Mouse (Mus musculus) hindbrain, embryonic 10.5 days (tissue): ENCODE results near the gene Cdc42bpg. TPM values are rescaled to one million over a fixed set of nuclear protein-coding genes. Genes with fewer than 3 reads are reported as not detected.
A peak's percentile ranks its signal among the peaks of the same experiment; 100 is the strongest.

Experiments
- DNase-seq: peaks from one replicate; pipeline ENCODE4 v3.0.0-alpha.2; 2017; ENCODE audit warnings: low spot score
- H3K27ac ChIP-seq: fragments of 300-500 bp; sonication (generic); 2 replicates; pipeline ENCODE4 v1.5.1; 2016; ENCODE audit warnings: mild to moderate bottlenecking, moderate library complexity
- H3K27me3 ChIP-seq: fragments of 300-500 bp; sonication (generic); 2 replicates; pipeline ENCODE4 v1.6.1; 2016; ENCODE audit warnings: mild to moderate bottlenecking; ENCODE audit not compliant: poor library complexity, insufficient read depth, severe bottlenecking
- H3K36me3 ChIP-seq: fragments of 300-500 bp; sonication (generic); 2 replicates; pipeline ENCODE4 v1.6.1; 2016; ENCODE audit warnings: mild to moderate bottlenecking, moderate library complexity
- H3K4me1 ChIP-seq: fragments of 300-500 bp; sonication (generic); replicated peaks from 2 replicates; pipeline ENCODE4 v1.6.1; 2016; ENCODE audit warnings: mild to moderate bottlenecking
- H3K4me3 ChIP-seq: fragments of 300-500 bp; sonication (generic); 2 replicates; pipeline ENCODE4 v1.5.1; 2016; ENCODE audit warnings: mild to moderate bottlenecking, moderate library complexity
- H3K9me3 ChIP-seq: fragments of 300-500 bp; sonication (generic); 2 replicates; pipeline ENCODE4 v1.6.1; 2016; ENCODE audit warnings: mild to moderate bottlenecking, moderate library complexity
- WGBS: fragments of 180-500 bp; shearing (Covaris S2); methylation state at CpG from one replicate; pipeline ENCODE4 v1.1.7; 2016; 5-methylcytosine and 5-hydroxymethylcytosine counted together
- microRNA counts: library from miRNA; unstranded; fragments of <30 nt; microRNA quantifications from one replicate; lab custom pipeline; 2017
- polyA plus RNA-seq: library from polyadenylated mRNA; unstranded; fragments of >200 nt; fragmentation: Nextera tagmentation; extraction: Ambion mirVana; gene quantifications from 2 replicates; pipeline ENCODE4 v1.2.1, GENCODE M21; 2016

Gene Cdc42bpg
- polyA plus RNA-seq, 1 experiment from 2014 or later, result 0.37 TPM

DNA sequence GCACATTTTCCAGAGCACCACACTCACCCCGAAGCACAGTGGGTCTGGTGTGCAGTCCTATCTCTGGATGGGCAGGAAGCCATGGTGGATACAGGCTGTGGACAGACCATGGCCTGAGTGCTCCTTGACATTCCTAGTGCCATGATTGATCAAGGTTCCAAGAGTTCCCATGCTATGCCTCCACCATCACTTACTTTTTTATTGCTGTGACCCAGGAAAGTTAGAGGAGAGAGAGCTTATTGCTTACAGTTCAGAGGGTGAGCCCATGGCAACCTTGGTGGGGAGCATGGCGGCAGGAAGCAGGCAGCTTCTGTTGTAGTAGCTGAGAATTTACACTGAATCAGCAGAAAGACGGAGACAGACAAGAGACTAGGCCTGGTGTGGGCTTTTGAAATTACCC is 55.0 kb downstream of the Cdc42bpg start:
- Histone ChIP-seq H3K27ac (no peak overlapping the region), H3K36me3 (peaks cover 24% of the 10 kb centered on the region), H3K27me3 (no peaks in the 10 kb centered on the region), H3K9me3 (no peaks in the 10 kb centered on the region), H3K4me1 (peaks cover 23% of the 10 kb centered on the region), H3K4me3 (no peak overlapping the region)
- no peak for DNase-seq
- WGBS, result 91% methylated on average over 3 of the region's 3 CpGs

DNA sequence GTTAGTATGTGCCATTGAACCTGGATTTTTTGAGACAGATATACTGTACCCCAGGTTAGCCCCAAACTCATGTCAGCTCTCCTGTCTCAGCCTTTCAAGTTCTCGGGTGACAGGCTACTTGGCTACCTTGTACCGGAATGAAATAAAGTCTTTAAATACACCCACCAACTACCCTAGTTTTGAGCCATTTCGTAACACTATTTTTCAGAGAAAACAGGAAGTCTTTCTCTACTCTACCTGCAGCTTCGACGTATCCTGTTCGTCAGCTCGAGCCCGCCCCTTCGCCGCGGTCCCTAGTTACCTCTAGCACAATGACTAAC is 56.8 kb downstream of the Cdc42bpg start:
- no peak for DNase-seq
- H3K27me3 ChIP-seq, result no peaks in the 10 kb centered on the region
- H3K36me3 ChIP-seq, result peaks cover 42% of the 10 kb centered on the region
- H3K4me1 ChIP-seq, result peaks cover 34% of the 10 kb centered on the region
- peak overlapping the region; percentile 100 for H3K27ac ChIP-seq
- WGBS, result 3% methylated on average over 11 of the region's 11 CpGs
- H3K9me3 ChIP-seq, result no peaks in the 10 kb centered on the region
- peak overlapping the region; percentile 99 for H3K4me3 ChIP-seq

DNA sequence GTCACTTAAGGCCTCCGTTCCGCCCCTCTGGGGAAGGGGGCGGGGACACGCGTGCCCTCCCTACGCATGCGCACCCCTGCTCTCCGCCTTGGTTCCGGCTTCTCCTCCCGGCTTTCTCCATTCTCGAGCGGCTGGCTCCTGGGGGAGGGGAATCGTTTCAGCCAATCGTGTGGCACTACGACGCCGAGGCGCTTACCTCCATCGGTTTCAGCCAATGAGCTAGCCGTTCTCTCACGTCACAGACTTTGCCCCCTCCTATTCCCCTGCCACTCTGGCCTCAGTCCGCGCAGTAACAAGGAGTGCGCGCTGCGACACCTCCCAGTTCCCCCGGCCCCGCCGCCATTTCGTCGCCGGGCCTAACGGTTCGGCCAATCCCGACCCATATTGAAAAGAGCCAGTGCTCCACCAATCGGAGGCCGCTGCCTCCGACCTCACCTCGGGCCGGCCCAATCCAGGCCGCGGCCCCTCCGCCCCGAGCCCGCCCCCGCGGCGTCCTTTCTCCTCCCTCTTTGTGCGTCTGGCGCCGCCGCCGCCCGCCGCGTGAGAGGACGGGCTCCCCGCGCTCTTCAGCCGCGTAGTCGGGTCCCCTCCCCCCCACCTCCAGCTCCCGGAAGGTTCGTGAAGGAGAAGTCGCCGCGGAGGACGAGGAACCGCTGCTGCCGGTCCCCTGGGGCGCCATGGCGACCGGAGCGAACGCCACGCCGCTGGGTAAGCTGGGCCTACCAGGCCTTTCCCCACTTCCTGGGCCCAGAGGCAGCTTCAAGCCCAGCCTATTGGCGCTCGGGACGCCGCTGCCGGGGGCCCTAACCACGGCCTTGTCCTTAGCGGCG is 57.4 kb downstream of the Cdc42bpg start, which contains the start of gene Sf1:
Sf1 (plus strand) TSS at position 280 of the 830 bp plus-strand sequence.
- Histone ChIP-seq H3K27me3 (no peaks in the 10 kb centered on the region), H3K9me3 (no peaks in the 10 kb centered on the region), H3K4me3 (peak within 1 kb of the TSS; percentile 99), H3K27ac (peak within 1 kb of the TSS; percentile 100), H3K4me1 (peaks cover 34% of the 10 kb centered on the region), H3K36me3 (peaks cover 45% of the 10 kb centered on the region)
- DNase-seq, result peak; percentile 100
- under 1% methylated on average over 85 of the region's 85 CpGs for WGBS

DNA sequence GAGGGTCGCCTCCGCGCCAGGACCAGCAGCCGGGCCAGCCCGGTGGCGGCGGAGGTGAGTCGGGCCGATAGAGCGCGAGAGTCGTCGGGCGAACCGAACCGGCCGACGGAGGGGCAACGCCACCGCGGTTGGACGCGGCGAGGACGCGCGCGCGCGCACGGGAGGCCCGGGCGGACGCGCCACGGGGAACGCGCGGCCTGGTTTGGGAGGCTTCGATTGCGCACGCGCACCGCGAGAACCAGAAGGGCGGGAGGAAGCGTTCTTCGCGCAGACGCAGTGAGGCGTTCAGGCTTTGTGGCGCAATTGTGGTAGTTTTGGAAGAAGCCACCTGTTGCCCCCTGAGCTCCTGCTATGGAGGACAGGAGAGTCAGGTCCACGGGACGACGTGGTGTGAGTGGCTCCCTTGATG is 58.1 kb downstream of the Cdc42bpg start:
- WGBS, result under 1% methylated on average over 55 of the region's 55 CpGs
- Histone ChIP-seq H3K4me1 (peaks cover 34% of the 10 kb centered on the region), H3K27me3 (no peaks in the 10 kb centered on the region), H3K9me3 (no peaks in the 10 kb centered on the region), H3K4me3 (peak overlapping the region; percentile 99), H3K27ac (peak overlapping the region; percentile 100), H3K36me3 (peaks cover 49% of the 10 kb centered on the region)
- peak; percentile 88 for DNase-seq

DNA sequence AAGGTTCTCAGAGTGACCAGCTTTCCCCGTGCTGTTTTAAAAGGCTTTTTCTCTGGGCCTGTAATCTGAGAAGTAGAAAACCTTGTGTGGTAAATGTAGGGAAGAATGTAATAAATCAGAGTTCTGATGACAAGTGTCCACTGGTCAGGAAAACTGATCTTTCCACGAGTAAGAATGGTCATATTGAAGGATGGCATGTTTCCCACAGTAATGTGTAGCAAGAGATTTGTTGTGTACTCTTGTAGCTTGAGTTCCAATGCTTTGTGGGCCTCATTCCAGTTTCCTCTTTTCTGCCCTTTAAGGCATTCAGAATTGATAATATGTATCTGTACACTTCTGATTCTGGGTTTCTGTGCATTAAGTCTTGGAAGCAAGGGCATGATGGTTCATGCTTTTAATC is 58.6 kb downstream of the Cdc42bpg start:
- Histone ChIP-seq H3K36me3 (peaks cover 54% of the 10 kb centered on the region), H3K4me1 (peaks cover 34% of the 10 kb centered on the region), H3K9me3 (no peaks in the 10 kb centered on the region), H3K27me3 (no peaks in the 10 kb centered on the region), H3K27ac (peak overlapping the region; percentile 100), H3K4me3 (peak overlapping the region; percentile 99)
- WGBS, result 4% methylated on average over 2 of the region's 2 CpGs
- no peak for DNase-seq

DNA sequence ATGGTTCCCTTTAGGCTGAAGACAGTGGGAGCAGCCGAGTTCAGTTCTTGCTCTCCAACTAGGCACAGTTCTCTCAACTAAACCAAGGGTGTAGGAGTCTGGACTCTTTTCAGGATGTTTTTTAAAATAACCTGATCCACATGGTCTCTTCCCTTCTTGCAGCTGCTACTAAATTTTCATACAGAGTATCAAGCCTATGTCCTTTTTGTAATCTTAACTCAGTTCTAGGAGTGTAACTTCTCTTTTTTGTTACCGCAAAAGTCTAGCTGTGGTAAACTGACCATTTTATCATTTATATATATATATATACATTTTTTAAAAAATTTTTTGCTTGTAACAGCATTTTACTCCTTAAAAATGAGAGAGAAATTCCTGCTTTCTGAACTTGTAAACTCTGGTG is 63.9 kb downstream of the Cdc42bpg start:
- Histone ChIP-seq H3K4me1 (peaks cover 26% of the 10 kb centered on the region), H3K27me3 (no peaks in the 10 kb centered on the region), H3K27ac (no peak overlapping the region), H3K9me3 (no peaks in the 10 kb centered on the region), H3K4me3 (no peak overlapping the region), H3K36me3 (peaks cover 100% of the 10 kb centered on the region)
- no peak for DNase-seq
- WGBS, result 94% methylated on average over 2 of the region's 2 CpGs

DNA sequence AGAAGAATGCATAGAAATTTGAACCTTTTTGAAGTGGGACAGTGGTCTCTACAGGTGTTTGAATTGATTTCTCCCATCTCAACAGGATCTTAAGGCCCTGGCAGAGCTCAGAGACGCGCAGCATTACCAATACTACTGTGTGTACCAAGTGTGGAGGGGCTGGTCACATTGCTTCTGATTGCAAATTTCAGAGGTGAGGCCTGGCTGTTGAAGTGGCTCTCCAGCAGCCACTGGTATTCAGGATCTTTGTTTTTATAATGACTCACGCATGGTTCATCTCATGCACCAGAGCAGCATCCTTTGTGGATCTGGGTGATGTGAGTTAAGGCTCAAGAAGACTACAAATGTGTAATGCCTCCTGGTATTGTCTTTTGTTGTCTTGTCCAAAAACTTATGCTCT is 66.2 kb downstream of the Cdc42bpg start:
- Histone ChIP-seq H3K27me3 (no peaks in the 10 kb centered on the region), H3K4me3 (no peak overlapping the region), H3K4me1 (peaks cover 20% of the 10 kb centered on the region), H3K9me3 (no peaks in the 10 kb centered on the region), H3K27ac (no peak overlapping the region), H3K36me3 (peaks cover 100% of the 10 kb centered on the region)
- WGBS, result 94% methylated on average over 3 of the region's 3 CpGs
- DNase-seq, result no peak

DNA sequence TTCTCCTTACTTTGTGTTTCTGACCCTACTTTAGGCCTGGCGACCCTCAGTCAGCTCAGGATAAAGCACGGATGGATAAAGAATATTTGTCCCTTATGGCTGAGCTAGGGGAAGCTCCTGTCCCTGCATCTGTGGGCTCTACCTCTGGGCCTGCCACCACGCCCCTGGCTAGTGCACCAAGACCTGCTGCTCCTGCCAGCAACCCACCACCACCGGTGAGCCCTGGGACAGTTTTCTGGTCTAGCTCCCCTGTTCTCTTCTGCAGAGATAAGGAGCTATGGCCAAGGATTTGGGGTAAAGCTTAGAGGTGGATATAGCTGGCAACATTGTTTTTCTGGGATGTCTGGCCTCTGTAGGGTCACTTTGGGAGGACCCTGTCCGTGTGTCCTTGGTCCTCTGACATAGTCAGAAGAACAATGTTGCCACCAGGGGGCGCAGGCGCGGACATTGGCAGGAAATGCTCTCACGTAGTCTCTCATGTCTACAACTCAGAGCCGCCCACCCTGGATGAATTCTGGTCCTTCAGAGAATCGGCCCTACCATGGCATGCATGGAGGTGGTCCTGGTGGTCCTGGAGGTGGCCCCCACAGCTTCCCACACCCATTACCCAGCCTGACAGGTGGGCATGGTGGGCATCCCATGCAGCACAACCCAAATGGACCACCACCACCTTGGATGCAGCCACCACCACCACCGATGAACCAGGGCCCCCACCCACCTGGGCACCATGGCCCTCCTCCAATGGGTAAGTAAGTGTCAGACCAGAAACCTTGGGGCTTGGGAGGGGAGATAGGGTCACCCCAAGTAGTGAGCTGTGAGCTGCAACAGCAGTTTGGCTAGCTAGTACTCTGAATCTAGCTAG is 67.5 kb downstream of the Cdc42bpg start:
- Histone ChIP-seq H3K36me3 (peaks cover 100% of the 10 kb centered on the region), H3K4me3 (no peak overlapping the region), H3K4me1 (peaks cover 22% of the 10 kb centered on the region), H3K27ac (no peak overlapping the region), H3K9me3 (no peaks in the 10 kb centered on the region), H3K27me3 (no peaks in the 10 kb centered on the region)
- peak; percentile 78 for DNase-seq
- 70% methylated on average over 12 of the region's 12 CpGs for WGBS

DNA sequence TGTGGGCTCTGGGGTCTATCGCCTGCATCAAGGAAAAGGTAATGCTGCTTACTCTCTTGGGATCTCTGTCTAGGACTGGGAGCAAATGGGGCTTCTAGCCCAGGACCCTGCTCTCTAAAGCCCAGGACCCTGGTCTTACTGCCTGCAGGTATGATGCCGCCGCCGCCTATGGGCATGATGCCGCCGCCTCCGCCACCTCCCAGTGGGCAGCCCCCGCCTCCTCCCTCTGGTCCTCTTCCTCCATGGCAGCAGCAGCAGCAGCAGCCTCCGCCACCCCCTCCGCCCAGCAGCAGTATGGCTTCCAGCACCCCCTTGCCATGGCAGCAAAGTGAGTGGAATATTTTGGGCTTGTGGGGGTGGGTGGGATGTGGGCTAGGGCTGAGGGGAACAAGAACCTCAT is 68.3 kb downstream of the Cdc42bpg start:
- H3K27ac ChIP-seq, result no peak overlapping the region
- H3K4me1 ChIP-seq, result peaks cover 22% of the 10 kb centered on the region
- no peak for DNase-seq
- no peaks in the 10 kb centered on the region for H3K9me3 ChIP-seq
- H3K27me3 ChIP-seq, result no peaks in the 10 kb centered on the region
- no peak overlapping the region for H3K4me3 ChIP-seq
- H3K36me3 ChIP-seq, result peaks cover 100% of the 10 kb centered on the region
- 97% methylated on average over 10 of the region's 10 CpGs for WGBS

MicroRNAs encoded within 50 kb of the gene (microRNA counts, 519-probe panel; counts per million panel counts)
- 1,255 counts per million, percentile 77 among the panel's probes with 10 or more counts for microRNA mmu-miR-192 (lab: Ali Mortazavi, UCI)

Other genes starting within 250 kb of the Cdc42bpg start
- gene Mrpl49, start 248.7 kb upstream of the Cdc42bpg start, polyA plus RNA-seq, result 77.8 and 81.7 TPM in 2 replicates
- 764 and 815 TPM in 2 replicates for gene Fau, start 248.6 kb upstream of the Cdc42bpg start, polyA plus RNA-seq
- gene Znhit2, start 245.3 kb upstream of the Cdc42bpg start, polyA plus RNA-seq, result 38.3 and 41.9 TPM in 2 replicates
- 37.2 and 41.3 TPM in 2 replicates for gene Tm7sf2, start 238.1 kb upstream of the Cdc42bpg start, polyA plus RNA-seq
- gene Vps51, start 229.2 kb upstream of the Cdc42bpg start, polyA plus RNA-seq, result 70.2 and 74.9 TPM in 2 replicates
- gene Tmem262, start 226.4 kb upstream of the Cdc42bpg start, polyA plus RNA-seq, result not detected in 2 replicates
- 2.4 and 2.6 TPM in 2 replicates for gene Gm28374, start 224.2 kb upstream of the Cdc42bpg start, polyA plus RNA-seq
- gene Zfpl1, start 221.5 kb upstream of the Cdc42bpg start, polyA plus RNA-seq, result 79.2 and 87.1 TPM in 2 replicates
- 57.7 and 65.4 TPM in 2 replicates for gene Cdca5, start 221.5 kb upstream of the Cdc42bpg start, polyA plus RNA-seq
- gene AC131692.1, start 212.0 kb upstream of the Cdc42bpg start, polyA plus RNA-seq, result 0.38 and 0.83 TPM in 2 replicates
- 0.64 and 0.90 TPM in 2 replicates for gene Naaladl1, start 200.7 kb upstream of the Cdc42bpg start, polyA plus RNA-seq
- 70.0 and 70.1 TPM in 2 replicates for gene Sac3d1, start 187.8 kb upstream of the Cdc42bpg start, polyA plus RNA-seq
- gene Snx15, start 178.2 kb upstream of the Cdc42bpg start, polyA plus RNA-seq, result 27.0 and 35.1 TPM in 2 replicates
- 0.09 TPM in 1 of 2 replicates, not detected in the other for gene Batf2, start 165.5 kb upstream of the Cdc42bpg start, polyA plus RNA-seq
- gene Arl2, start 164.9 kb upstream of the Cdc42bpg start, polyA plus RNA-seq, result 125 and 130 TPM in 2 replicates
- gene Majin, start 122.1 kb upstream of the Cdc42bpg start, polyA plus RNA-seq, result 0.12 TPM in 1 of 2 replicates, not detected in the other
- gene Gpha2, start 80.1 kb upstream of the Cdc42bpg start, polyA plus RNA-seq, result 0.57 TPM in 1 of 2 replicates, not detected in the other
- gene Ppp2r5b, start 70.6 kb upstream of the Cdc42bpg start, polyA plus RNA-seq, result 37.8 and 53.8 TPM in 2 replicates
- 10.3 and 14.9 TPM in 2 replicates for gene Atg2a, start 64.8 kb upstream of the Cdc42bpg start, polyA plus RNA-seq
- gene Ehd1, start 29.7 kb upstream of the Cdc42bpg start, polyA plus RNA-seq, result 87.8 and 103 TPM in 2 replicates
- gene Men1, start 28.5 kb downstream of the Cdc42bpg start, polyA plus RNA-seq, result 125 and 129 TPM in 2 replicates
- gene Map4k2, start 34.7 kb downstream of the Cdc42bpg start, polyA plus RNA-seq, result 13.1 and 14.7 TPM in 2 replicates
- 198 and 221 TPM in 2 replicates for gene Sf1, start 57.2 kb downstream of the Cdc42bpg start, polyA plus RNA-seq
- 1.3 and 1.9 TPM in 2 replicates for gene Pygm, start 77.9 kb downstream of the Cdc42bpg start, polyA plus RNA-seq
- gene Rasgrp2, start 92.9 kb downstream of the Cdc42bpg start, polyA plus RNA-seq, result 20.5 and 20.7 TPM in 2 replicates
- 4.4 and 13.2 TPM in 2 replicates for gene Nrxn2, start 112.3 kb downstream of the Cdc42bpg start, polyA plus RNA-seq
- not detected in 2 replicates for gene Slc22a12, start 236.6 kb downstream of the Cdc42bpg start, polyA plus RNA-seq